Mouse (Mus musculus) spleen, adult 2 months (tissue): ENCODE data around the gene Slc6a9.

Source experiments
- CTCF ChIP-seq: fragments of 200-500 bp; IDR thresholded peaks from 2 replicates; pipeline ENCODE4 v1.5.1; 2011; ENCODE audit warnings: mild to moderate bottlenecking, inconsistent platforms; ENCODE audit not compliant: insufficient read depth, insufficient read length, insufficient replicate concordance; ENCODE audit errors: extremely low read depth
- POLR2A ChIP-seq: fragments of 200-500 bp; IDR thresholded peaks from 2 replicates; pipeline ENCODE4 v1.6.1; 2011; ENCODE audit warnings: low read depth, low read length, inconsistent platforms

- TF ChIP-seq CTCF, result no peak
- TF ChIP-seq POLR2A, result no peak
Observed at GRCm38 (mm10) chr4:117841566-117841965, 7.3 kb downstream of the Slc6a9 start.
